Mouse (Mus musculus) small intestine, adult 2 months (tissue): ENCODE measurements around the gene Cdc27. TPM values are rescaled to one million over a fixed set of nuclear protein-coding genes. Genes with fewer than 3 reads are reported as not detected.
"Not testable (repeated sequence)": the region's sequence is repeated elsewhere in the genome, so short reads cannot be mapped to it uniquely, and the experiment has no call there.

Source experiments
- H3K27ac ChIP-seq: fragments of 200-500 bp; 2 replicates; pipeline ENCODE4 v1.5.1; 2012; ENCODE audit warnings: low read depth, low read length, control low read depth, inconsistent platforms; ENCODE audit not compliant: insufficient read depth
- H3K27me3 ChIP-seq: fragments of 200-500 bp; 2 replicates; pipeline ENCODE4 v1.6.1; 2012; ENCODE audit warnings: mild to moderate bottlenecking, moderate library complexity, low read length, inconsistent platforms; ENCODE audit not compliant: control insufficient read depth, insufficient read depth
- H3K36me3 ChIP-seq: fragments of 200-500 bp; 2 replicates; pipeline ENCODE4 v1.6.1; 2012; ENCODE audit warnings: mild to moderate bottlenecking, low read length, control low read depth, inconsistent platforms; ENCODE audit not compliant: control insufficient read depth, insufficient read depth
- H3K4me1 ChIP-seq: fragments of 200-500 bp; 2 replicates; pipeline ENCODE4 v1.6.1; 2012; ENCODE audit warnings: low read length, inconsistent platforms, mixed read lengths; ENCODE audit not compliant: control insufficient read depth, insufficient read depth, insufficient read length
- H3K4me3 ChIP-seq: fragments of 200-500 bp; 2 replicates; pipeline ENCODE4 v1.5.1; 2012; ENCODE audit warnings: low read depth, mild to moderate bottlenecking, control low read depth, inconsistent platforms, low read length, moderate library complexity
- CTCF ChIP-seq: fragments of 200-500 bp; IDR thresholded peaks from 2 replicates; pipeline ENCODE4 v1.5.1; 2012; ENCODE audit warnings: low read depth, mild to moderate bottlenecking, control low read depth, inconsistent platforms, low read length, moderate library complexity, mixed read lengths; ENCODE audit not compliant: insufficient replicate concordance, insufficient read length; ENCODE audit errors: extremely low read depth
- POLR2A ChIP-seq: fragments of 200-500 bp; IDR thresholded peaks from 2 replicates; pipeline ENCODE4 v1.6.1; 2012; ENCODE audit warnings: low read depth, mild to moderate bottlenecking, control low read depth, inconsistent platforms, low read length, moderate library complexity
- WGBS: fragments of 180-500 bp; shearing (Covaris S2); methylation state at CpG from one replicate; pipeline ENCODE4 v1.1.7; 2018; 5-methylcytosine and 5-hydroxymethylcytosine counted together
- polyA plus RNA-seq: library from polyadenylated mRNA; depleted of rRNA; stranded (reverse); fragments of >200 nt; gene quantifications from 2 replicates; pipeline ENCODE4 v1.2.3, GENCODE M21; 2012

The Cdc27 gene
- polyA plus RNA-seq, 1 experiment = 1.2 TPM

- no peaks in the 10 kb centered on the region for H3K4me1 ChIP-seq
- H3K27me3 ChIP-seq = no peaks in the 10 kb centered on the region
- TF ChIP-seq CTCF = no peak
- no peak for TF ChIP-seq POLR2A
- H3K36me3 ChIP-seq = no peaks in the 10 kb centered on the region
- H3K4me3 ChIP-seq = no peak overlapping the region
- H3K27ac ChIP-seq = no peak overlapping the region
- 70% methylated on average over 4 of the region's 4 CpGs for WGBS
These were observed 8.4 kb upstream of the Cdc27 start for GRCm38 (mm10) chr11:104558651-104559403.

GRCm38 (mm10) chr11:104558065-104558464 lies 7.6 kb upstream of the Cdc27 start:
- TF ChIP-seq POLR2A (no peak), CTCF (no peak)
- no peak overlapping the region for H3K27ac ChIP-seq
- 66% methylated on average over 4 of the region's 4 CpGs for WGBS
- H3K4me3 ChIP-seq = no peak overlapping the region
- H3K4me1 ChIP-seq = no peaks in the 10 kb centered on the region
- H3K27me3 ChIP-seq = no peaks in the 10 kb centered on the region
- H3K36me3 ChIP-seq = no peaks in the 10 kb centered on the region

- no peak for TF ChIP-seq POLR2A
- no peak for TF ChIP-seq CTCF
- H3K4me1 ChIP-seq = peaks cover 5% of the 10 kb centered on the region; the same call in 1 of the 2 replicates
- peak overlapping the region; percentile 95 for H3K4me3 ChIP-seq
- 1% methylated on average over 53 of the region's 53 CpGs for WGBS
- H3K27ac ChIP-seq = peak overlapping the region; percentile 73
- H3K36me3 ChIP-seq = no peaks in the 10 kb centered on the region
- H3K27me3 ChIP-seq = no peaks in the 10 kb centered on the region
These were observed 698 bp downstream of the Cdc27 start for GRCm38 (mm10) chr11:104549438-104550405.

GRCm38 (mm10) chr11:104547502-104547901 lies 2.9 kb downstream of the Cdc27 start:
- H3K36me3 ChIP-seq = no peaks in the 10 kb centered on the region
- H3K4me1 ChIP-seq = peaks cover 5% of the 10 kb centered on the region; the same call in 1 of the 2 replicates
- no peak for TF ChIP-seq CTCF
- no peak for TF ChIP-seq POLR2A
- no peaks in the 10 kb centered on the region for H3K27me3 ChIP-seq
- 76% methylated on average over 3 of the region's 3 CpGs for WGBS
- no peak overlapping the region for H3K4me3 ChIP-seq
- no peak overlapping the region for H3K27ac ChIP-seq

- WGBS = 34% methylated on average over 2 of the region's 2 CpGs
- no peak overlapping the region for H3K4me3 ChIP-seq
- no peaks in the 10 kb centered on the region for H3K36me3 ChIP-seq
- no peaks in the 10 kb centered on the region for H3K27me3 ChIP-seq
- peaks cover 6% of the 10 kb centered on the region; the same call in 1 of the 2 replicates for H3K4me1 ChIP-seq
- TF ChIP-seq CTCF (no peak), POLR2A (no peak)
- H3K27ac ChIP-seq = no peak overlapping the region
These were observed 5.9 kb downstream of the Cdc27 start for GRCm38 (mm10) chr11:104544507-104544906.

GRCm38 (mm10) chr11:104543337-104543736 lies 7.1 kb downstream of the Cdc27 start:
- H3K27ac ChIP-seq, H3K4me3 ChIP-seq, H3K27me3 ChIP-seq, H3K36me3 ChIP-seq, H3K4me1 ChIP-seq: not testable (repeated sequence)
- WGBS = 89% methylated on average over 2 of the region's 2 CpGs

GRCm38 (mm10) chr11:104539811-104540210 lies 10.6 kb downstream of the Cdc27 start:
- WGBS = 69% methylated on average over 5 of the region's 5 CpGs
- Histone ChIP-seq H3K27ac (no peak overlapping the region), H3K4me3 (no peak overlapping the region), H3K27me3 (no peaks in the 10 kb centered on the region), H3K4me1 (peaks cover 4% of the 10 kb centered on the region; the same call in 1 of the 2 replicates), H3K36me3 (0 out of 2 replicates have a peak, but pooled peaks cover 2% of the 10 kb centered on the region)
- no peak for TF ChIP-seq POLR2A
- TF ChIP-seq CTCF = no peak
